Mouse (Mus musculus): ENCODE measurements around the gene Mrps23.
A peak's percentile ranks its signal among the peaks of the same experiment; 100 is the strongest.
"Not testable (repeated sequence)": the region's sequence is repeated elsewhere in the genome, so short reads cannot be mapped to it uniquely, and the experiment has no call there.

Gene Mrps23

DNA sequence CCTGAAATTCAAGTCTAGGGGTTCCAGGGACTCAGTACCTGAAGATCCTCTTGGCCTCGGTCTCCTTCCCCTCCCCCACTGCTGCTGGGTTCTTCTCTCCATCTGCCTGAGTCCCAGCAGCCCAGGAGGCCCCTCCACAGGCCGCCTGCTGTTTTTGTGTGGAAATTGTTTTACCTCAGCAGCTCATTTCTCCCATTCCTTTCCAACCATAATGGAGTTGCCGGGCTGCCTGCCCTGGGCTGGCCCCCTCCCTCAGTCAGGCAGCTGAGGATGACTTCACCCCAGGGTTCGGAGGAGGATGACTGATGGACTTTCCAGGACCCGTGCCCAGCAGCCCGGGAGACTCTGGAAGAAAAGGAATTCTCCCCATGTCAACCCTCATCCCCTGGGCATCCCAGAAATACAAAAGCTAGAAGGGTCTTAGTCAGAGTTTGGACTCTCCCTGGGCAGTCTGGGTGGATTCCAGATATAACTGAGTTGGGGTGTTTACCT lies 23.7 kb upstream of the Mrps23 start:
- no peak for DNase-seq

DNA sequence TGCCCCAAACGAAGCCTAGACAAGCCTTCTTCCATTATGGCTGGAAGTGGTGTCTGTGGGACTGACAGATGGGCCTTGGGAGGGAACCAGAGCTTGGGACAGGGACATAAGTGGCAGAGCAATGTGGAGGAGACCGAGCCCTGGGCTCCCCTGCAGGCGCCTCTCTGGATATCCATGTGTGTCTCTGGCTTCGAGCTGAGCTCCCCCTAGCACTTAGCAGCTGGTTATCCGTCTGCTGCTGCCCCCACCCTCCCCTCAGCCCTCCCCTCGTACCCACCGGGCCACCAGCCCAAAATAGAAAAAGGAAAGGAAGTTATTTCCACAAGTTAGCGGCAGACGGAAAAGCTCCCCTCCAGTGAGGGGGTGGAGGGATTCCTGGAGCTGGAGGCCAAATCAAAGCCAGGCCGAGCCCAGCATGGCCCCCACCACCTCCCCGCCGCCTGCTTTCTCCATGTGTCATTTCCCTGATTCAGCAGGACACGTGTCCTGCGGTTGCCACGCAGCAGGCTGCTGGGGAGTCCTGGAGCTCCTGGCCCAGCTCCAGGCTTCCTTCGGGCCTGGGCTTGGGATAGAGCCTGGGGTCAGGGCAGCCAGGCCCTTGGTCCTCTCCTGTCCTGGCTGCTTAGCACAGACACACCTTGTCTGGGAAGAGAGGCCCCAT lies 23.1 kb upstream of the Mrps23 start:
- DNase-seq, result no peak

DNA sequence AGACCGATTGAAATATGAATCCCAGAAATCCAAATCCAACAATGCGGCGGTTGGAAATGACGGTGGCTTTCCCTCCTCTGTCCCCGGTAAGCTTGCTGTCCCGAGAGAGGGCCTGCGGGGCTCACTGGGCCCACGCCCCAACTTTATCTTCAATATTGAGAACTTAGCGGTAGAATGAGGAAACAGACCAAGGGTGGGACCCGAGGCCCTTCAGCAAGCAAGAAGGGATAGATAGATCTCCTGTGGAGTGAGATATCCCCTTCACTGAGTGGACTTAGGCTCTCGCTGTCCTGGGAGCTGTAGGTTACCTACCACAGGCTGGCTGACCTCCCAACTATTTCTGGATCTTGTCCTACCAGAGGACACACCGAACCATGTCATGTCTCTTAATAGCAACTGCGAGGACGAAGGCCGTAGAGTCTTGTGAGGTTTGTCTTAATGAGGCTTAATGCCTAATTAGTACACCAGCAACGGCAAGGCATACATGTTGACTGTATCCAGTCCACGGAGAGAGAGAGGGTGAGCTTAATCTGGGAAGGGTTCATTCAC lies 19.5 kb upstream of the Mrps23 start:
- DNase-seq, result no peak

DNA sequence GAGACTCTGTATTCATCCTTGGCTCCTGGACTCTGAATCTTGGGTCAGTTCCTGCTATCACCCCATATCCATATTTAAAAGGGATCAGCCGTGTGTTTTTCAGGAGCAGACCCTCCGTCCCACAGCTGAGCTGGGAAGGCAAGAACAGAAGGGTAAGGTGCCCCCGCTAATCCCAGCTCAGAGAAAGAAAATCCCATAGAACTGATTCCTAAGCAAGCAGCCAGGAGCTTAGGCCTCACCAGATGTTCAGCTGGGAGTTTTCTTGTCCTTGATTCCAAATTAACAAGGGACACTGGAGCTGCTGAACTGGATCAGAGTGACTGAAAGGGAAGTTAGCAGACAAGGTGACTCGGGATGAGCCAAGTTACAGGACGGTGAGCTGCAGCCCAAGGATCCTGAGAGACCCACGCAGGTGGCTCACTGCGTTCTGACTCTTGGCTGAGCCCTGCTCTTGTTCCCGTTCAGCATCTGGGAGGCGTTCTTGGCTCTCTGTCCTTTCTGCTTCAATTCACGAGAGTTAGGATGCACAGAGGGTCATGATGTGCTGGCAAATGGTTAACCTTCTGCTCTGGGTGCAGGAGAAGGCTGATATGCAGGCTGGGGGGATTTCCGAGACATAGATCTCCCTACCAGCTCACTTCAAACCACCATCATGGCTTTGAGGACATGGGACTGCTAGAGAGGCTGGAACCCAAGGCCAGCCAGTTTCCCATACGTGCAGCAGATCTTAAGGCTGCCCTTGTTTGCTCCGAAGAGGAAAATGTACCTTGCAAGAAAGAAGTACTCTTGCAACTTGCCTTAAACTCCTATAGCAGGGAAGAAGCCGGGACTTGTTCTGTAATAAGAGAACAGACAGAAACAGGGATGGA lies 17.9 kb upstream of the Mrps23 start:
- no peak for DNase-seq

DNA sequence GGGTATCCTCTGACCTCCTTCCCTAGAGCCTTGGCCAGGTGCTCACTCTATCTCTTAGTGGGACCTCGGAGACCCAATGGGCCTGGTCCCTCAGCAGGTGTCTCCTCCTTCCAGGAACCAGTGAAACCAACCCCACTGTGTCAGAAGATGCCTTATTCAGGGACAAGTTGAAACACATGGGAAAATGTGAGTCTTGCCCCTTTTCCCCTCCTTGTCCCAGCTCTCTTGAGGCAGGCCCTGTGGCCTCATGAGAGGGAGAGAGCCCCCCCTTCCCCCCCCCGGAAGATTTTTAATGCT lies 17.3 kb upstream of the Mrps23 start:
- DNase-seq, result no peak

DNA sequence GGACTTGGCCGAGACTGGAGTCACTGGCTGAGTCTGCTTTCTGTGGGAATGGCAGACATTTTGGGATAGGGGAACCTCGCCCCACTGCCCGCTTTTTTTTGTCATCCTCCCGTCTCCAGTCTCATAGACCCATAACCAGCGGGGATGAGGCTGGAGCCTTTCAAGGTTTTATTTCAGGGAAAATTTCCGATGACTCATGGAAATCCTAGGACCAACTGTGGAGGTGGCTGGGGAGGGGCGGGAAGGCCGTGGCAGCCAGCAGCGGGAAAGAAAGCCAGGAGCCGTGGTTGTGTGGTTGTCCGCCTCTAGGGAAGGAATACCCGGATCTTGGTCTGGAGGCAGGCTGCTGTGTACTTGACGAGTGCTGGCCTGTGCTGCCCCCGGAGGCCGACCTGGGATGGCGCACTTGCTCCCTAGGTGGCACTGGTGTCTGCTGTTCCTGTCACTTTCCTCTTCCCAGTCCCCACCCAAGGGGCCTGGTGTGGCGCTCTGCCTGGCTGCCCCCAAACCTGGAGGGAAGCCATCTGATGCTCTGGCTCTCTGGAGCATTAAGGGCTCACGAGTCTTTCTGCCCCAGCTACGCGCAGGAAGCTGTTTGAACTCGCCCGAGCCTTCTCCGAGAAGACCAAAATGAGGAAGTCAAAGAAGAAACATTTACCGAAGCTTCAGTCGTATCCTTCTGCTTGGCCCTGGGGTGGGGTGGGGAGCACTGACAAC lies 16.6 kb upstream of the Mrps23 start:
- DNase-seq, result peak; percentile 82 to 83

DNA sequence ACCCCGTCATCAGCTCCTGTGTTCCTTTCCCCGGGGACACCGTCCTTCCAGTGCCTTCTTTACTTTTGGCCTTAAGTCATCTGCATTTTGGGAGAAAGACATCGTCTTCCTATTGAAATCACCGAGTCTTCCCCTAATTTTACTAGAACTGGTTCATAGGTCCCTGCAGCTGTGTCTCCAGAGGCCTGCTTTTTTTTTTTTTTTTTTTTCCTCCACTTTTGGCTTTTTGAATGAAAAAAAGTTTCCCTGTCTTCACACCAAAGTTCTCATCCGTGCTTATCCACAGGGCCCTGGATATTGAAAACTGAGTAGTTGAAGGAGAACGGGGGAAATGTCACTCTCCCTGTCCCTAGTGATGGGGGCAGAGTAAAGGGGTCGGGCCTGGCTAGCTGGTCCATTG lies 16.0 kb upstream of the Mrps23 start:
- no peak for DNase-seq

DNA sequence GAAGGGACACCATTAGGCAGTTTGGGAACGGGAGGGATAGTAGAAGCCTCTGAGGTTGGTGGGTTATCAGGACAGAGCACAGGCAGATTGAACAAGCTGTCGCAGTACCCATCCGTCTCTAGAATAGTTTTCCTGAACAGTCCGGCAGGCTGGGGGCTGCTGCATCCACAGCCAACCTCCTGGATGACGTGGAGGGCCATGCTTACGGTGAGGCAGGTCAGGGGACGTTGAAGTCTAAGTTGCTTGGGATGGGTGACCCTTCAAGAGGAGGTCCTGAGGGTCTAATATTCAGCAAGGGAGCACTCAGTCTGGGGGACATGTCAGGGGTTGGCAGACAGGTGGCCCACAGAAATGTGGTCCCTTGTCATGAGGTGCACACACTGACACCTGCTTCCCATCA lies 15.6 kb upstream of the Mrps23 start:
- no peak for DNase-seq

DNA sequence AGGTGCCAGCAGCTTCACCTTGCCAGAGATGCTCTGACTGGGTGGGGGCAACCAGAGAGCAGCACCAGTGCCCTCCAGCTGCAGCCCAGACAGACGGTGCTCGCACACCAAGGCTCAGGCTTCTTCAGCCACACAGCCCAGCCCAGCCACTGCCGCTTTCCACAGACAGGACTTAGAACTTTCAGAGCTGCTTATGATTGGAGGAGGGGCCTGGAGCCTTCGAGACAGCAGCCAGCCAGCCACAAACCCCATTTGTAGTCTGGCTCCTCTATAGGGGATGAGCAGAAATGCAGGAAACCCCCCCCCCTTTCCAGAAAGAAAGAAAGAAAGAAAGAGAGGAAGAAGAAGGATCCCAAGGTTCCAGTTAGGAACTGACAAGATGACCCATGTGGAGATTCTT lies 11.6 kb upstream of the Mrps23 start:
- DNase-seq, result peak; percentile 42 to 65

DNA sequence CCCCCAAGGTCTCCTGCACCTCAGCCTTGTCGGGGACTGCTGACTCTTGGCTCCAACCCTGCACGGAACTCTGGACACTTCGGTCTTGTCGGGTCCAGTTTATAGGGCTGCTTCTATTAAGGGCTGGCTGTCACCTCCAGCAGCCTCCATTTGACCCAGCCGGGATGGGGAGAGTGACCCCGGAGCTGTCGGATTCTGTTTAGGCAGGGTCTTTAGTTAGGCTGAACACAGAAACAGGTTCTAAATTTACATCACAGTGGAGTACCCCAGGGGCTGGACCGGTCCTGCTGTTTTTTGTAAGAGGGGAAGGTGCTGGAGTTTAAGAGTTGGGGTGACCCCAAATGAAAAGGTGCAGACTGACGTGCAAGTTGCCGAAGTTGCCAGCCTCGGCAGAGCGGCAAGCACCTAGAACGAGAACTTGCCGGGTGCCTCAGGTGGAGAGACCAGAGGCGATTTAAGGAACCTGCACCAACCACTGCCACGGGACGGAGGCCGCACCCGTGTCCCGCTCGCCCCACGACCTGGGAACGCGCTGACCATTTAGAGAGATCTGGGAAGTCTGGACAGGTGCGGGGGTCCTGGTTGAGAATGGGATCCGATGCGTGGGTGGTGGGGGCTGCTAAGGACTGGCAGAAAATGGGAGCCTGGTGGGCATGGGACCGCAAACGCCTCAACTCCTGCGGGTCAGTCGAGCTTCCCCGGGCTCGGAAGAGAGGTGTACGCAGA lies 10.9 kb upstream of the Mrps23 start:
- peak in 1 of 2 experiments; percentile 12 for DNase-seq

DNA sequence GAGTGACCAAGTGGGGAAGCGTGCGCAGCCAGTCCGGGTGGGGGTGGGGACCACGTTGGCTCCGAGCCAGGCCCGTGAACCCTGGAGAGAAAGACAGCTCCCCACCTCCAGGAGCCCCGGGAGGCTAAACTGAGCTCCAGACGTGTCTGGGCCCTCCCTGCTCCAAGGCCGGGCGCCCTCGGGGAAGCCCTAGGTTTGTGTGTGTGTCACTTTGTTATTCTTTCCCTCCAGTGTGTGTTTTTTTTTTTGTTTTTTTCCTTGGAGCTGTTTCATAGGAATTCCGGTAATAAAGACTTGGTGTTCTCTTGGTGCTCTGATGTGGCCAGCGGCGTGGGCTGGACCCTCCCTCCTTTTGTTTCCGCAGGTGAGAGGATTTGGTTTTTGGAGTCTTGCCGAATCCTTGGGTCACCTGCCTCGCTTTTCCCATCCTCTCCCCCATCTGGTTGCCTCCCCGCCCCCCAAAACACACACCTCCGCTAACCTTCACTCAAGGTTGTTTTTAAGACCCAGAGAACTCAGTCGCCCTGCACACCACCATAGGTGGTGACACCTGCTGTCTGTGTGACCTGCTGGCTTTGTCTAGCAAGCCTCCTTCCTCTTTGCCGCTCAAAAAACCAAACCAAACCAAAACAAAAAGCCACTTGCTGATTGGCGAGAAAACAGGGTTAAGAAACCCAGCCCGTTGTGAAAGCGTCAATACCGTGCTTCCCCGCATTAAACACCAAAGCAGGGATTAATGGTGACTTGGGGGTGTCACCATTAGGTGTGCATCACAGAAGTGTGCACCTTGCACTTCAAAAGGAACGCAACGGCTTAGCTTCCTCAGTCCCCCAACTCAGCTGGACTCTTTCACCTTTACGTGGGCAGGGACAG lies 10.1 kb upstream of the Mrps23 start:
- DNase-seq, result peak; percentile 40 to 43

DNA sequence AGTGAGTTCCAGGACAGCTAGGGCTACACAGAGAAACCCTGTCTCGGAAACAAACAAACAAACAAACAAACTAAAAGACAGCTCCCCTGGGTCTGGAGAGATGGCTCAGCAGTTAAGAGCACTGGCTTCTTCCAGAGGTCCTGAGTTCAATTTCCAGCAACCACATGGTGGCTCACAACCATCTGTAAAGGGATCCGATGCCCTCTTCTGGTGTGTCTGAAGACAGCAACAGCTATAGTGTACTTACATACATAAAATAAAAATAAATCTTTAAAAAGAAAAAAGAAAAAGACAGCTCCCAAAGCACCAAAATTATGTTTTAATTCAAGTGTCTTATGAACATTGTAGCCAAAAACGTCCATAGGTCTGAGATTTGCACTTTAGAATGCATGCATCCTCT lies 8.5 kb upstream of the Mrps23 start:
- DNase-seq, result not testable (repeated sequence)

DNA sequence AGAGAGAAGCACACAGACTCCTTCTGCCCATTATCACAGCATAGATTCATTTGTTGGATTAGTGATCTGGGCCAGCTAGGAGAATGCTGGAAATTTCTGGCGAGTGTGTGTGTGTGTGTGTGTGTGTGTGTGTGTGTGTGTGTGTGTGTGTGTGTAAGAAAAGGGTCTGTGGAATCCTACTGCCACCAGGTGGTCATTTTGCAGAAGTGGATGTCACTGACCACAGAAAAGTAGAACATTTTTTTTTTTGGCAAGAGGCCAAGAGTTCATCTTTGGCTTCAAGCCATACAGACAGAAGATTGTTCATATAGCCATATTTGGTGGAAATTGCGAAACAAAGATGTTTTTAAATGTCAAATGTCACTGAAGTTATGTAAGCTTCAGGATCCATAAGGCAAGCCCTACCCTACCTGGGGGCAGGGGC lies 7.0 kb upstream of the Mrps23 start:
- peak in 1 of 2 experiments; percentile 20 for DNase-seq

DNA sequence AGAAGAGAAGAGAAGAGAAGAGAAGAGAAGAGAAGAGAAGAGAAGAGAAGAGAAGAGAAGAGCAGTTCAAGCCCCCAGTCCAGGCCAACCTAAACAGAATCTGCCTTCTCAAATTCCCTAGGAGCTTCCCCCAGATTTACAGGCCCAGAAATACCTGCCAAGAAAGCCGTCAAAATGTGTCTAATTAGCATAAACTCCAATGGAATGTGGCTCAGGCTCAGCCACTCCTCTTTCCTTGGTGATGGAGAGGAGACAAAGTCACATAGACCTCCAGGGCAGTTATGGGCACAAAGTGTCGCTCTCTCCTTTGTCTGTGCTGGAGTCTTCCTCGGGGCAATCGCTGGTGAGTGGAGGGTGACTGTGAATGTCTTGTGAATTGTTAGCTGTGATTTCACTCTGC lies 6.0 kb upstream of the Mrps23 start:
- DNase-seq, result no peak

DNA sequence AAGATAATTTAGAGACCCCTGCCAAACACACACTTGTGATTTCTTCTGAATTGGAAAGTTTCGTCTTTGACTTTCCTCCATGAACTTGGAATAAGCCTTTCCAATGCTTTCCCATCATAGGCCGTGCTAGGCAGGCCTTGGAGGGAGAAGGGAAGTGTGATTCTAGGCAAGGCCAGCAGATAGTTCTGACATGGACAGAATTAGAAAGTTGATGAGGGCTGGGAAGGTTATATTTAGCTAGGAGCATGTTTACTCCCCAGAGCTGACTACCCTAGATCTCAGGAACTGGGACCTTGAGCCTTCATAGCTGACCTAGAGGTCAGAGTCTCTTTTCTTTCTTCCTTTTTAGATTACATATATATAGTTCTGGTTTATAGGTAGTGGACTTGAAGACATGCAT lies 3.0 kb upstream of the Mrps23 start:
- no peak for DNase-seq

DNA sequence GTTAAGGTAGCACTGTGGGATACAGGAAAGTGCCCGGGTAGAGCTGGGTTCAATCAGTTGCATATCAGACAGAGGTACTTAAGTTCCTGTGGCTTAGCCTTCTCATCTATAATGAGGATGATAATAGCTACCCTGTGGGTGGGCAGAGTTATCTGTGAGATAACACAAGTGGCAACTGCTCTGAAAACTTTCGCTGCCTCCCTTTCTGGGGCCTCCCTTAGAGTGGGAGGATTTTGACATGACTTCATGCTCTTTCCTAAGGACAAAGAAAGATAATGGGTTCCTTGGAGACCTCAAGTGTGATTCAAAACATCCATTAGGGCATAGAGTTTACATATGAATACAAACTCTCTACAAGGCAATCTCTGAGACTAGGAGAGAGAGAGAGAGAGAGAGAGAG lies 2.1 kb upstream of the Mrps23 start:
- DNase-seq, result no peak

DNA sequence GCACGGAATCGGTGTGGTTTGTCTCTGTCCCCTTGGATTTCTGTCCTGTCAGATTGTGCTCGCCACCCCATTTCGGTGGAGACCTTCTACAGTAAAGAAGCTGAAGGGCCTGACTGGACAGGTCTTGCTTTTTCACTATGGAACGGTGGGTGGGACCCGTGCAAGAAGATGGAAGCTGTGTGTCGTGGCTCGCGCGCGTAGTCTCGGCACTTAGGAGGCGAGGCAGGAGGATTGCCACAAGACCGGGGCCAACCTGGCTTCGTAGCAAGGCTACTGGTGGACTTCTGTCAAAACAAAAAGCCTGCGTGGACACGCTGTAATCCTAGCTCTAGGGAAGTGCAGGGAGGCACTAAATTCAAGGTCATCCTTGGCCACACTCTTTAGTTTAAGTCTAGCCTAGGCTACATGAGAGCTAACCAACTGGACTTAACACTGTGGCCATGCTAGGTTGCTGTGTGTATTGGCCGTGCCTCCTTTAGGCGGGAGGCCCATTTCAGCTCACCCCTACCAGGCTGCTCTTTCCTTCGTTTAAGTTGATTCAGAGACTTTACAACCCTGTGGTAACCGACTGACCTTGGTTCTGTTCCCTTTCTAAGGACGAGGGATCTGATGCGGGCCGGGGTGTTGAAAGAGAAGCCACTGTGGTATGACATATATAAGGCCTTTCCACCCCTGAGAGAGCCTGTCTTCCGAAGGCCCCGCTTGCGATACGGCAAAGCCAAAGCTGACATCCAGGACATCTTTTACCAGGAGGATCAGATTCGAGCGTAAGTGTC lies 593 bp downstream of the Mrps23 start:
- DNase-seq, result no peak

DNA sequence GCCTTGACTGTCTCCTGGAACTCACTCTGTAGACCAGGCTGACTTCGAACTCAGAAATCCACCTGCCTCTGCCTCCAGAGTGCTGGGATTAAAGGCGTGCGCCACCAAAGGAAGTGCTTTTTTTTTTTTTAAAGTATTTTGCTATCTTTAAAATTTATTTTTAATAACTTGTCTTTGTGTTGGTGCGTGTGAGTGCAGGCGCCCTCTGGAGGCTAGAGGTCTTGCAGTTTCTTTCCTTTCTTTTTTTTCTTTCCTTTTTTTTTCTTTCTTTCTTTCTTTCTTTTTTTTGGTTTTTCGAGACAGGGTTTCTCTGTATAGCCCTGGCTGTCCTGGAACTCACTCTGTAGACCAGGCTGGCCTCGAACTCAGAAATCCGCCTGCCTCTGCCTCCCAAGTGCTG lies 2.4 kb downstream of the Mrps23 start:
- not testable (repeated sequence) for DNase-seq

DNA sequence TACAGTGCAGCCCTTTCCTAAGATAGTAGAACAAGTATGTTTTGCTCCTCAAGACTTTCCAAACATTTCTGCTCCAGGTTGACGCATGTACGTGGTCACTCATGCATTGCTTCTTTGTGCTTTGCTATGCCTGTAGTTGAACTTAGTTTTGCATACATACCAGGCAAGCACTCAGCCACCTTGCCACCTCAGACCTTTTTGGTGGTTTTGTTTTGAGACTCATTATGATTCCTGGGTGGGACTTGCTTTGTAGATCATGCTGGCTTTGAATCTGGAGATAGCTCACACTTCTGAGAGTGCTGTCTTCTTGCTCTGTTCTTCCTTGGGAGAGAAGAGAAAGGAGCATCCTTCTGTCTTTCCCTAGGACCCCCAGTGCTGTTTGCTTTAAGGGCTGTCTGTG lies 3.5 kb downstream of the Mrps23 start:
- DNase-seq, result no peak

DNA sequence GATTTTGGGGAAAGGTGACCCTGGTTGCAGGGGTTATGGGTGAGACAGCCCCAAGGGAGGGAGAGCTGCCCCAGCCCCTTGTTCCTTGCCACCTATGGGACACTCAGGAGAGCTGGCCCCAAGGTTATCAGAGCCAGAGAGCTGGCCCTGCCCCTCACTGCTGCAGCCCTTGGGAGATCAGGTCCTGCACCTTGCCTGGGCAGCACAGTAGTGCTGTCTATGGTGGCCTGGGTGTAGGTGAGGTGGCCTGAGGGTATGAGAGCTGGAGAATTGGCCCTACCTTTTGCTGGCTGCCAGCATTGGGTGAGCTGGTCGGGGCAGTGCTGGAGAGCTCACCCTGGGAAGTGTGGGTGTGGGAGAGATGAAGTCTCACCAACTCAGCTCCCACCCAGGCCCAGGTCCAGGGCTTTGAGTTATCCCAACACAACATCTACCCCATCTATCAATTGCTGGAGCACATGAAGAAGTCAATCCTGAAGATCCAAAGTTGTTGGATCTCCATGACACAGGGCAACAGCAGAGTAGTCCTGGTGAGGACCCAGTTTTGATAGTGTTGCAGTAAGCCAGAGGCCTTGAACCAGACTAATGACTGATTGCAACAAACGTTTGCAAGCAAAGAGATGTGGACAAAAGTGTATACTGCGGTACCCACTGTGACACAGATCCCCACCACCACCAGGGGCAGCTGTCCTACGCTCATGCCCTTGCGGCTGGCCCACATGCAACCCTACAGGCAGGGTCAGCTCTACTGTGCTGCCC lies 7.8 kb downstream of the Mrps23 start:
- DNase-seq, result no peak
